Mouse (Mus musculus) kidney, postnatal 36 days (tissue): ENCODE measurements at regions not wholly inside any gene's neighbourhood (a gene's known extent, or its start where the extent isn't known, plus 50 kb on each side); places are given as distances from the start of the nearest gene placed in this dataset.

ENCODE experiments used
- DNase-seq, 2 experiments: peaks; one replicate each; pipeline ENCODE4 v3.0.0; 2021 to 2022; ENCODE audit warnings: mixed read lengths in 2 of 2

- no peak for DNase-seq
Measured at GRCm38 (mm10) chr8:24283901-24284405, 441.7 kb downstream of the Adam3 start.

GRCm38 (mm10) chr8:24280296-24280695, 445.4 kb downstream of the Adam3 start:
- no peak for DNase-seq

GRCm38 (mm10) chr8:24278391-24278790, 447.3 kb downstream of the Adam3 start:
- peak in 1 of 2 experiments; percentile 36 for DNase-seq

GRCm38 (mm10) chr8:24261359-24261758, 464.3 kb downstream of the Adam3 start:
- DNase-seq = no peak

- DNase-seq = no peak
Measured at GRCm38 (mm10) chr8:24258622-24259021, 467.0 kb downstream of the Adam3 start.

- DNase-seq = no peak
Measured at GRCm38 (mm10) chr8:24242211-24242610, 483.4 kb downstream of the Adam3 start.

- peak in 1 of 2 experiments; percentile 11 for DNase-seq
Measured at GRCm38 (mm10) chr8:24240211-24240983, 485.3 kb downstream of the Adam3 start.

GRCm38 (mm10) chr8:24234981-24235380, 490.7 kb downstream of the Adam3 start:
- no peak for DNase-seq

GRCm38 (mm10) chr8:24228148-24228547, 497.5 kb downstream of the Adam3 start:
- no peak for DNase-seq

- DNase-seq = no peak
Measured at GRCm38 (mm10) chr8:24227331-24228072, 498.1 kb downstream of the Adam3 start.

- DNase-seq = no peak
Measured at GRCm38 (mm10) chr8:24220222-24220621, 505.4 kb downstream of the Adam3 start.

- no peak for DNase-seq
Measured at GRCm38 (mm10) chr8:24216655-24217054, 509.0 kb downstream of the Adam3 start.

GRCm38 (mm10) chr8:24215510-24216138, 510.0 kb downstream of the Adam3 start:
- DNase-seq = no peak

- no peak for DNase-seq
Measured at GRCm38 (mm10) chr8:24214315-24214714, 511.3 kb downstream of the Adam3 start.

- DNase-seq = no peak
Measured at GRCm38 (mm10) chr8:24212216-24213200, 513.1 kb downstream of the Adam3 start.

GRCm38 (mm10) chr8:24211091-24211490, 514.6 kb downstream of the Adam3 start:
- no peak for DNase-seq
